Mouse (Mus musculus): ENCODE results near the gene Rbm43. TPM values are rescaled to one million over a fixed set of nuclear protein-coding genes. Genes with fewer than 3 reads are reported as not detected.

Rbm43 gene
- 29.2 and 35.1 TPM in 2 replicates for polyA plus RNA-seq (2014; fragmentation: Nextera tagmentation; extraction: Ambion mirVana)

GRCm38 (mm10) chr2:51934574-51935334, at the start of gene Rbm43:
TSS of gene Rbm43 (minus strand) at chr2:51935163.
- DNase-seq (ENCODE audit: low spot score) (peak; percentile 81), ATAC-seq (replicated peaks; ENCODE audit: low FRiP score) (peak; percentile 72)
- Histone ChIP-seq H3K36me3 (ENCODE audit: control insufficient read depth, insufficient read depth, low read length) (0 out of 2 replicates have a peak, but pooled peaks cover 2% of the 10 kb centered on the region), H3K27me3 (replicated peaks; ENCODE audit: control insufficient read depth, insufficient read depth, low read length) (no peaks in the 10 kb centered on the region), H3K27ac (ENCODE audit: low read depth, low read length) (peak within 1 kb of the TSS; percentile 90), H3K4me3 (ENCODE audit: low read depth, low read length) (peak within 1 kb of the TSS; percentile 76), H3K9ac (ENCODE audit: low read depth, low read length) (peak within 1 kb of the TSS; percentile 83), H3K9me3 (ENCODE audit: control insufficient read depth, low read length) (no peaks in the 10 kb centered on the region), H3K4me1 (replicated peaks; ENCODE audit: control insufficient read depth, insufficient read depth, low read length) (peaks cover 19% of the 10 kb centered on the region), H3K4me2 (peak within 1 kb of the TSS; percentile 79)
- WGBS: 1% methylated on average over 48 of the region's 48 CpGs

GRCm38 (mm10) chr2:51982288-51982687, 47.3 kb upstream of the Rbm43 start:
- Histone ChIP-seq H3K9ac (ENCODE audit: low read depth, low read length) (no peak overlapping the region), H3K27ac (ENCODE audit: low read depth, low read length) (no peak overlapping the region), H3K4me1 (replicated peaks; ENCODE audit: control insufficient read depth, insufficient read depth, low read length) (no peaks in the 10 kb centered on the region), H3K9me3 (ENCODE audit: control insufficient read depth, low read length) (no peaks in the 10 kb centered on the region), H3K4me3 (ENCODE audit: low read depth, low read length) (peak overlapping the region; percentile 5; the same call in 1 of the 2 replicates), H3K4me2 (peak overlapping the region; percentile 45), H3K36me3 (ENCODE audit: control insufficient read depth, insufficient read depth, low read length) (no peaks in the 10 kb centered on the region), H3K27me3 (replicated peaks; ENCODE audit: control insufficient read depth, insufficient read depth, low read length) (no peaks in the 10 kb centered on the region)
- no peak for DNase-seq (ENCODE audit: low spot score)
- ATAC-seq (replicated peaks; ENCODE audit: low FRiP score): no peak; the same call in 1 of the 2 replicates
- WGBS: 47% methylated on average over 13 of the region's 13 CpGs

GRCm38 (mm10) chr2:51981630-51982029, 46.7 kb upstream of the Rbm43 start:
- no peaks in the 10 kb centered on the region for H3K9me3 ChIP-seq (ENCODE audit: control insufficient read depth, low read length)
- no peak overlapping the region; the same call in 1 of the 2 replicates for H3K4me3 ChIP-seq (ENCODE audit: low read depth, low read length)
- peak overlapping the region; percentile 45 for H3K4me2 ChIP-seq
- ATAC-seq (replicated peaks; ENCODE audit: low FRiP score) (no peak), DNase-seq (ENCODE audit: low spot score) (no peak)
- 30% methylated on average over 11 of the region's 11 CpGs for whole genome bisulfite sequencing
- no peaks in the 10 kb centered on the region for H3K36me3 ChIP-seq (ENCODE audit: control insufficient read depth, insufficient read depth, low read length)
- no peaks in the 10 kb centered on the region for H3K27me3 ChIP-seq (replicated peaks; ENCODE audit: control insufficient read depth, insufficient read depth, low read length)
- H3K9ac ChIP-seq (ENCODE audit: low read depth, low read length): no peak overlapping the region
- H3K27ac ChIP-seq (ENCODE audit: low read depth, low read length): no peak overlapping the region
- no peaks in the 10 kb centered on the region for H3K4me1 ChIP-seq (replicated peaks; ENCODE audit: control insufficient read depth, insufficient read depth, low read length)

GRCm38 (mm10) chr2:51973410-51973968, 38.5 kb upstream of the Rbm43 start, which contains the start of gene Nmi:
TSS of gene Nmi (minus strand) at chr2:51973494.
- ATAC-seq (replicated peaks; ENCODE audit: low FRiP score) (peak; percentile 69; the same call in 1 of the 2 replicates), DNase-seq (ENCODE audit: low spot score) (no peak)
- Histone ChIP-seq H3K4me1 (replicated peaks; ENCODE audit: control insufficient read depth, insufficient read depth, low read length) (no peaks in the 10 kb centered on the region), H3K4me3 (ENCODE audit: low read depth, low read length) (peak within 1 kb of the TSS; percentile 65), H3K27ac (ENCODE audit: low read depth, low read length) (peak within 1 kb of the TSS; percentile 53), H3K9ac (ENCODE audit: low read depth, low read length) (peak within 1 kb of the TSS; percentile 75), H3K9me3 (ENCODE audit: control insufficient read depth, low read length) (no peaks in the 10 kb centered on the region; the same call in 1 of the 2 replicates), H3K27me3 (replicated peaks; ENCODE audit: control insufficient read depth, insufficient read depth, low read length) (no peaks in the 10 kb centered on the region), H3K36me3 (ENCODE audit: control insufficient read depth, insufficient read depth, low read length) (no peaks in the 10 kb centered on the region), H3K4me2 (peak within 1 kb of the TSS; percentile 68)
- 72% methylated on average over 9 of the region's 9 CpGs for WGBS

- Histone ChIP-seq H3K9ac (ENCODE audit: low read depth, low read length) (peak overlapping the region; percentile 75), H3K27me3 (replicated peaks; ENCODE audit: control insufficient read depth, insufficient read depth, low read length) (no peaks in the 10 kb centered on the region), H3K4me3 (ENCODE audit: low read depth, low read length) (peak overlapping the region; percentile 65), H3K27ac (ENCODE audit: low read depth, low read length) (peak overlapping the region; percentile 53), H3K4me2 (peak overlapping the region; percentile 68), H3K4me1 (replicated peaks; ENCODE audit: control insufficient read depth, insufficient read depth, low read length) (no peaks in the 10 kb centered on the region), H3K9me3 (ENCODE audit: control insufficient read depth, low read length) (no peaks in the 10 kb centered on the region; the same call in 1 of the 2 replicates), H3K36me3 (ENCODE audit: control insufficient read depth, insufficient read depth, low read length) (no peaks in the 10 kb centered on the region)
- DNase-seq (ENCODE audit: low spot score): peak; percentile 69
- 3% methylated on average over 40 of the region's 40 CpGs for WGBS
- peak; percentile 84 for ATAC-seq (replicated peaks; ENCODE audit: low FRiP score)
Observed at GRCm38 (mm10) chr2:51972641-51973409, 37.9 kb upstream of the Rbm43 start.

- no peaks in the 10 kb centered on the region for H3K27me3 ChIP-seq (replicated peaks; ENCODE audit: control insufficient read depth, insufficient read depth, low read length)
- DNase-seq (ENCODE audit: low spot score) (peak; percentile 41), ATAC-seq (replicated peaks; ENCODE audit: low FRiP score) (peak; percentile 35; the same call in 1 of the 2 replicates)
- H3K4me1 ChIP-seq (replicated peaks; ENCODE audit: control insufficient read depth, insufficient read depth, low read length): no peaks in the 10 kb centered on the region
- peak overlapping the region; percentile 68 for H3K4me2 ChIP-seq
- H3K9ac ChIP-seq (ENCODE audit: low read depth, low read length): peak overlapping the region; percentile 75; the same call in 1 of the 2 replicates
- peak overlapping the region; percentile 65 for H3K4me3 ChIP-seq (ENCODE audit: low read depth, low read length)
- no peaks in the 10 kb centered on the region; the same call in 1 of the 2 replicates for H3K9me3 ChIP-seq (ENCODE audit: control insufficient read depth, low read length)
- H3K36me3 ChIP-seq (ENCODE audit: control insufficient read depth, insufficient read depth, low read length): no peaks in the 10 kb centered on the region
- 31% methylated on average over 5 of the region's 5 CpGs for WGBS
- H3K27ac ChIP-seq (ENCODE audit: low read depth, low read length): no peak overlapping the region
Observed at GRCm38 (mm10) chr2:51972142-51972541, 37.2 kb upstream of the Rbm43 start.

- DNase-seq (ENCODE audit: low spot score) (no peak), ATAC-seq (replicated peaks; ENCODE audit: low FRiP score) (no peak)
- Histone ChIP-seq H3K27ac (ENCODE audit: low read depth, low read length) (no peak overlapping the region), H3K9me3 (ENCODE audit: control insufficient read depth, low read length) (no peaks in the 10 kb centered on the region; the same call in 1 of the 2 replicates), H3K4me3 (ENCODE audit: low read depth, low read length) (no peak overlapping the region), H3K27me3 (replicated peaks; ENCODE audit: control insufficient read depth, insufficient read depth, low read length) (no peaks in the 10 kb centered on the region), H3K4me2 (no peak overlapping the region), H3K9ac (ENCODE audit: low read depth, low read length) (no peak overlapping the region), H3K36me3 (ENCODE audit: control insufficient read depth, insufficient read depth, low read length) (no peaks in the 10 kb centered on the region), H3K4me1 (replicated peaks; ENCODE audit: control insufficient read depth, insufficient read depth, low read length) (no peaks in the 10 kb centered on the region)
- WGBS: 97% methylated on average over 4 of the region's 4 CpGs
Observed at GRCm38 (mm10) chr2:51970897-51971296, 35.9 kb upstream of the Rbm43 start.

- Histone ChIP-seq H3K27ac (ENCODE audit: low read depth, low read length) (no peak overlapping the region), H3K4me3 (ENCODE audit: low read depth, low read length) (no peak overlapping the region), H3K9ac (ENCODE audit: low read depth, low read length) (no peak overlapping the region), H3K4me2 (no peak overlapping the region), H3K4me1 (replicated peaks; ENCODE audit: control insufficient read depth, insufficient read depth, low read length) (no peaks in the 10 kb centered on the region), H3K36me3 (ENCODE audit: control insufficient read depth, insufficient read depth, low read length) (no peaks in the 10 kb centered on the region), H3K9me3 (ENCODE audit: control insufficient read depth, low read length) (no peaks in the 10 kb centered on the region; the same call in 1 of the 2 replicates), H3K27me3 (replicated peaks; ENCODE audit: control insufficient read depth, insufficient read depth, low read length) (no peaks in the 10 kb centered on the region)
- DNase-seq (ENCODE audit: low spot score) (no peak), ATAC-seq (replicated peaks; ENCODE audit: low FRiP score) (no peak)
- 77% methylated on average over 3 of the region's 3 CpGs for WGBS
Observed at GRCm38 (mm10) chr2:51967288-51967687, 32.3 kb upstream of the Rbm43 start.

All from liver, embryonic 11.5 days (tissue).